Comparison of ENCODE assay signal across 13 mouse cellular contexts in genomic region chr11:96292565-96293301, GRCm38 (mm10). TPM values are rescaled to one million over a fixed set of nuclear protein-coding genes. Genes with fewer than 3 reads are reported as not detected.
DNase-seq lines count a peak whose midpoint lies in the region; ATAC-seq lines count a peak whose summit lies in the region.
"Had no signal": no experiment of that assay in that cellular context is flagged by ENCODE, and none has a peak within 500 bp of the region (broad histone marks: within the 10 kb centered on the region; RNA-seq: fewer than 3 reads in every experiment).

No protein-coding gene starts in this region.

- no peaks in the 10 kb centered on the region for H3K36me3 ChIP-seq in neural tube, embryonic 11.5 days (ENCODE audit: control insufficient read depth, insufficient read depth, low read length)
- H3K36me3 ChIP-seq in hindbrain, embryonic 15.5 days, result no peaks in the 10 kb centered on the region
- H3K36me3 ChIP-seq in stomach, embryonic 16.5 days (ENCODE audit: control insufficient read depth, insufficient read depth, low read length), result no peaks in the 10 kb centered on the region

- peak overlapping the region; percentile 100 for H3K9ac ChIP-seq in neural tube, embryonic 11.5 days (ENCODE audit: low read length)
- H3K9ac ChIP-seq in hindbrain, embryonic 15.5 days, result peak overlapping the region; percentile 39
- peak overlapping the region; percentile 49 for H3K9ac ChIP-seq in stomach, embryonic 16.5 days (ENCODE audit: low read length)

- no peaks in the 10 kb centered on the region for H3K27me3 ChIP-seq in neural tube, embryonic 11.5 days (ENCODE audit: control insufficient read depth, insufficient read depth, low read length)
- H3K27me3 ChIP-seq in hindbrain, embryonic 15.5 days, result peaks cover 88% of the 10 kb centered on the region
- H3K27me3 ChIP-seq in stomach, embryonic 16.5 days (ENCODE audit: control insufficient read depth, insufficient read depth, low read length), result peaks cover 78% of the 10 kb centered on the region
- H3K27me3 ChIP-seq: Patski had no signal

- H3K27ac ChIP-seq in neural tube, embryonic 11.5 days (ENCODE audit: low read depth, low read length), result peak overlapping the region; percentile 100
- peak overlapping the region; percentile 75 for H3K27ac ChIP-seq in hindbrain, embryonic 15.5 days (replicated peaks)
- peak overlapping the region; percentile 88 for H3K27ac ChIP-seq in stomach, embryonic 16.5 days (ENCODE audit: low read length)

- H3K9me3 ChIP-seq in neural tube, embryonic 11.5 days (ENCODE audit: control insufficient read depth, low read length), result no peaks in the 10 kb centered on the region
- H3K9me3 ChIP-seq in hindbrain, embryonic 15.5 days, result no peaks in the 10 kb centered on the region
- no peaks in the 10 kb centered on the region for H3K9me3 ChIP-seq in stomach, embryonic 16.5 days (replicated peaks; ENCODE audit: control insufficient read depth, low read length)

- no peak for DNase-seq in neural tube, embryonic 11.5 days (ENCODE audit: low spot score)
- no peak for DNase-seq in neural tube, embryonic 10.5 days (ENCODE audit: extremely low spot score, low spot score)
- DNase-seq in kidney, postnatal 4 days, result peak; percentile 52 to 66
- no peak for DNase-seq in urinary bladder, postnatal 25 days (ENCODE audit: low spot score)
- no peak for DNase-seq in ovary, postnatal 36 days (ENCODE audit: low spot score)
- DNase-seq: cerebellum, postnatal 36 days; heart, adult 11 months had no signal

- peak overlapping the region; percentile 96 for H3K4me3 ChIP-seq in neural tube, embryonic 11.5 days (ENCODE audit: low read depth, low read length)
- H3K4me3 ChIP-seq in hindbrain, embryonic 15.5 days, result peak overlapping the region; percentile 47
- H3K4me3 ChIP-seq in stomach, embryonic 16.5 days (replicated peaks; ENCODE audit: low read length), result peak overlapping the region; percentile 44

- no peak for ATAC-seq in neural tube, embryonic 11.5 days (ENCODE audit: insufficient read depth, low FRiP score, low TSS enrichment)
- no peak for ATAC-seq in hindbrain, embryonic 15.5 days (ENCODE audit: low FRiP score, low read depth)
- no peak for ATAC-seq in stomach, embryonic 16.5 days (ENCODE audit: insufficient read depth, low FRiP score)
- ATAC-seq in erythroid progenitor cell, adult 5-6 weeks (replicated peaks; ENCODE audit: low FRiP score, poor library complexity, severe bottlenecking), result no peak
- ATAC-seq: Patski had no signal

- H3K4me2 ChIP-seq in neural tube, embryonic 11.5 days (ENCODE audit: low read depth), result peak overlapping the region; percentile 100
- no peak overlapping the region for H3K4me2 ChIP-seq in hindbrain, embryonic 15.5 days
- peak overlapping the region; percentile 50 for H3K4me2 ChIP-seq in stomach, embryonic 16.5 days (ENCODE audit: low read depth, low read length)

- peaks cover 20% of the 10 kb centered on the region for H3K4me1 ChIP-seq in neural tube, embryonic 11.5 days (ENCODE audit: control insufficient read depth, insufficient read depth, low read length)
- H3K4me1 ChIP-seq in hindbrain, embryonic 15.5 days (replicated peaks), result no peaks in the 10 kb centered on the region
- H3K4me1 ChIP-seq in stomach, embryonic 16.5 days (ENCODE audit: control insufficient read depth, insufficient read depth, low read length), result peaks cover 11% of the 10 kb centered on the region

- 2% methylated on average over 12 of the region's 12 CpGs for WGBS in neural tube, embryonic 11.5 days
- WGBS in hindbrain, embryonic 15.5 days, result 6% methylated on average over 12 of the region's 12 CpGs
- WGBS in stomach, embryonic 16.5 days, result 15% methylated on average over 12 of the region's 12 CpGs

RNA-seq across cellular contexts. Expression of gene Hoxb6, which starts 0.5 kb away (rescaled TPM):
- polyA plus RNA-seq in neural tube, embryonic 11.5 days (2014; fragmentation: Nextera tagmentation; extraction: Ambion mirVana), result 81.4 and 87.2 TPM in 2 replicates
- polyA plus RNA-seq in hindbrain, embryonic 15.5 days (2015; fragmentation: Nextera tagmentation; extraction: Ambion mirVana), result 52.1 and 66.7 TPM in 2 replicates
- 5.6 and 8.3 TPM in 2 replicates for polyA plus RNA-seq in stomach, embryonic 16.5 days (2015; fragmentation: Nextera tagmentation; extraction: Ambion mirVana)
- not detected in 2 replicates for total RNA-seq in erythroid progenitor cell, adult 5-6 weeks (2015; ENCODE audit: low replicate concordance)
- total RNA-seq in erythroid progenitor cell, adult 5-6 weeks (2017; ENCODE audit: low replicate concordance), result not detected in 2 replicates
- total RNA-seq: liver, adult 2 months had no signal
- polyA plus RNA-seq: forebrain, embryonic 11.5 days had no signal

RNA-seq across cellular contexts. Expression of gene Hoxb7, which starts 6.3 kb away (rescaled TPM):
- 65.5 and 65.9 TPM in 2 replicates for polyA plus RNA-seq in neural tube, embryonic 11.5 days (2014; fragmentation: Nextera tagmentation; extraction: Ambion mirVana)
- polyA plus RNA-seq in hindbrain, embryonic 15.5 days (2015; fragmentation: Nextera tagmentation; extraction: Ambion mirVana), result 26.5 and 33.6 TPM in 2 replicates
- polyA plus RNA-seq in stomach, embryonic 16.5 days (2015; fragmentation: Nextera tagmentation; extraction: Ambion mirVana), result 6.3 and 8.3 TPM in 2 replicates
- not detected in 2 replicates for total RNA-seq in erythroid progenitor cell, adult 5-6 weeks (2015; ENCODE audit: low replicate concordance)
- total RNA-seq in erythroid progenitor cell, adult 5-6 weeks (2017; ENCODE audit: low replicate concordance), result not detected in 2 replicates
- polyA plus RNA-seq: forebrain, embryonic 11.5 days had no signal

RNA-seq across cellular contexts. Expression of gene Hoxb5, which starts 10.4 kb away (rescaled TPM):
- polyA plus RNA-seq in neural tube, embryonic 11.5 days (2014; fragmentation: Nextera tagmentation; extraction: Ambion mirVana), result 49.0 and 49.1 TPM in 2 replicates
- polyA plus RNA-seq in hindbrain, embryonic 15.5 days (2015; fragmentation: Nextera tagmentation; extraction: Ambion mirVana), result 115 and 140 TPM in 2 replicates
- polyA plus RNA-seq in stomach, embryonic 16.5 days (2015; fragmentation: Nextera tagmentation; extraction: Ambion mirVana), result 13.8 TPM in 2 replicates
- not detected in 2 replicates for total RNA-seq in erythroid progenitor cell, adult 5-6 weeks (2015; ENCODE audit: low replicate concordance)
- not detected in 2 replicates for total RNA-seq in erythroid progenitor cell, adult 5-6 weeks (2017; ENCODE audit: low replicate concordance)
- polyA plus RNA-seq: forebrain, embryonic 11.5 days had no signal

RNA-seq across cellular contexts. Expression of gene Hoxb8, which starts 11.0 kb away (rescaled TPM):
- polyA plus RNA-seq in neural tube, embryonic 11.5 days (2014; fragmentation: Nextera tagmentation; extraction: Ambion mirVana), result 27.9 and 28.2 TPM in 2 replicates
- polyA plus RNA-seq in hindbrain, embryonic 15.5 days (2015; fragmentation: Nextera tagmentation; extraction: Ambion mirVana), result 18.2 and 26.1 TPM in 2 replicates
- 0.44 and 1.5 TPM in 2 replicates for polyA plus RNA-seq in stomach, embryonic 16.5 days (2015; fragmentation: Nextera tagmentation; extraction: Ambion mirVana)
- not detected in 2 replicates for total RNA-seq in erythroid progenitor cell, adult 5-6 weeks (2015; ENCODE audit: low replicate concordance)
- not detected in 2 replicates for total RNA-seq in erythroid progenitor cell, adult 5-6 weeks (2017; ENCODE audit: low replicate concordance)
- total RNA-seq: liver, adult 2 months had no signal
- polyA plus RNA-seq: forebrain, embryonic 11.5 days had no signal

RNA-seq across cellular contexts. Expression of gene Hoxb9, which starts 21.5 kb away (rescaled TPM):
- 60.7 and 67.9 TPM in 2 replicates for polyA plus RNA-seq in neural tube, embryonic 11.5 days (2014; fragmentation: Nextera tagmentation; extraction: Ambion mirVana)
- polyA plus RNA-seq in hindbrain, embryonic 15.5 days (2015; fragmentation: Nextera tagmentation; extraction: Ambion mirVana), result 2.1 and 15.7 TPM in 2 replicates
- 0.14 and 0.16 TPM in 2 replicates for polyA plus RNA-seq in stomach, embryonic 16.5 days (2015; fragmentation: Nextera tagmentation; extraction: Ambion mirVana)
- total RNA-seq in erythroid progenitor cell, adult 5-6 weeks (2015; ENCODE audit: low replicate concordance), result not detected in 2 replicates
- total RNA-seq in erythroid progenitor cell, adult 5-6 weeks (2017; ENCODE audit: low replicate concordance), result not detected in 2 replicates
- total RNA-seq: liver, adult 2 months had no signal
- polyA plus RNA-seq: forebrain, embryonic 11.5 days; liver, adult 2 months had no signal

Comparison
In these comparisons a context has a peak if more than half of its experiments do, and no peak if none do; other contexts are left out.
1. DNase-seq: peak in kidney, postnatal 4 days (2 of 2); none in neural tube, embryonic 11.5 days (single experiment), neural tube, embryonic 10.5 days (single experiment), urinary bladder, postnatal 25 days (single experiment) and ovary, postnatal 36 days (single experiment).
2. H3K4me3 ChIP-seq: peak in every context shown above with its lines; median percentile 96 in neural tube, embryonic 11.5 days; 47 in hindbrain, embryonic 15.5 days; 44 in stomach, embryonic 16.5 days.
3. H3K9ac ChIP-seq: peak in every context shown above with its lines; median percentile 100 in neural tube, embryonic 11.5 days; 49 in stomach, embryonic 16.5 days; 39 in hindbrain, embryonic 15.5 days.
4. Peak in every context shown above with its lines, with median percentiles within 50 percentile points of each other: H3K27ac ChIP-seq.